Mouse (Mus musculus) MEL (cell line): Measurements from ENCODE around the gene Snrpf. TPM values are rescaled to one million over a fixed set of nuclear protein-coding genes. Genes with fewer than 3 reads are reported as not detected.

ENCODE experiments used
- DNase-seq: peaks from one replicate; pipeline ENCODE4 v3.0.0; 2011; ENCODE audit warnings: low read depth, low spot score
- H3K27ac ChIP-seq: 2 replicates; pipeline ENCODE4 v1.5.1; 2012; ENCODE audit warnings: low read depth, mild to moderate bottlenecking, control low read depth, low read length, moderate library complexity; ENCODE audit not compliant: control insufficient read depth
- H3K27me3 ChIP-seq, 2 experiments: fragments of 150-350 bp in 1 of 2; sonication (generic) in 1 of 2; 2 replicates each; pipeline ENCODE4 v1.6.1; 2012; ENCODE audit warnings: low read length in 2 of 2, mild to moderate bottlenecking in 2 of 2, improper control_type of control experiment in 1 of 2, moderate library complexity in 1 of 2; ENCODE audit not compliant: insufficient read depth in 2 of 2, control insufficient read depth in 1 of 2
- H3K36me3 ChIP-seq, 2 experiments: 2 replicates each; pipeline ENCODE4 v1.6.1; 2012 to 2014; ENCODE audit warnings: low read length in 2 of 2, improper control_type of control experiment in 1 of 2, inconsistent platforms in 1 of 2, mild to moderate bottlenecking in 1 of 2; ENCODE audit not compliant: insufficient read depth in 2 of 2, control insufficient read depth in 1 of 2
- H3K4me1 ChIP-seq, 2 experiments: fragments of 150-350 bp in 1 of 2; sonication (generic) in 1 of 2; 2 replicates each; pipeline ENCODE4 v1.6.1; 2012; ENCODE audit warnings: low read length in 2 of 2, improper control_type of control experiment in 1 of 2, mild to moderate bottlenecking in 1 of 2; ENCODE audit not compliant: insufficient read depth in 2 of 2, control insufficient read depth in 1 of 2
- H3K4me3 ChIP-seq, 2 experiments: fragments of 150-350 bp in 1 of 2; sonication (generic) in 1 of 2; 2 replicates each; pipeline ENCODE4 v1.5.1; 2012; ENCODE audit warnings: low read depth in 2 of 2, low read length in 2 of 2, mild to moderate bottlenecking in 2 of 2, moderate library complexity in 2 of 2, control low read depth in 1 of 2, improper control_type of control experiment in 1 of 2; ENCODE audit not compliant: control insufficient read depth in 1 of 2, insufficient read depth in 1 of 2
- H3K79me2 ChIP-seq: 2 replicates; pipeline ENCODE4 v1.6.1; 2012; ENCODE audit warnings: mild to moderate bottlenecking, low read length, moderate library complexity; ENCODE audit not compliant: control insufficient read depth, poor library complexity, insufficient read depth
- H3K9ac ChIP-seq: 2 replicates; pipeline ENCODE4 v1.6.1; 2012; ENCODE audit warnings: low read depth, mild to moderate bottlenecking, control low read depth, low read length, moderate library complexity; ENCODE audit not compliant: control insufficient read depth, poor library complexity, severe bottlenecking
- H3K9me3 ChIP-seq: fragments of 150-350 bp; sonication (generic); replicated peaks from 2 replicates; pipeline ENCODE4 v1.6.1; 2012; ENCODE audit warnings: mild to moderate bottlenecking, low read length, improper control_type of control experiment, moderate library complexity; ENCODE audit not compliant: insufficient read depth
- CHD1 ChIP-seq: IDR thresholded peaks from 2 replicates; pipeline ENCODE4 v1.6.1; 2012; ENCODE audit warnings: low read depth, mild to moderate bottlenecking, inconsistent platforms, low read length, improper control_type of control experiment
- CHD2 ChIP-seq: IDR thresholded peaks from 2 replicates; pipeline ENCODE4 v1.6.1; 2011; ENCODE audit warnings: low read length, improper control_type of control experiment
- E2F4 ChIP-seq: IDR thresholded peaks from 2 replicates; pipeline ENCODE4 v1.6.1; 2011; ENCODE audit warnings: low read depth, low read length, improper control_type of control experiment, borderline replicate concordance
- ELF1 ChIP-seq: IDR thresholded peaks from 2 replicates; pipeline ENCODE4 v1.6.1; 2014; ENCODE audit warnings: low read depth, mild to moderate bottlenecking, inconsistent platforms, low read length, improper control_type of control experiment, moderate library complexity
- EP300 ChIP-seq, 2 experiments: IDR thresholded peaks; 2 replicates each; pipeline ENCODE4 v1.6.1; 2011; ENCODE audit warnings: improper control_type of control experiment in 2 of 2, low read length in 2 of 2, low read depth in 1 of 2, mild to moderate bottlenecking in 1 of 2
- ETS1 ChIP-seq: IDR thresholded peaks from 2 replicates; pipeline ENCODE4 v1.6.1; 2012; ENCODE audit warnings: low read depth, mild to moderate bottlenecking, inconsistent platforms, low read length, improper control_type of control experiment, moderate library complexity
- HCFC1 ChIP-seq: IDR thresholded peaks from 2 replicates; pipeline ENCODE4 v1.6.1; 2012; ENCODE audit warnings: low read depth, mild to moderate bottlenecking, inconsistent platforms, low read length, improper control_type of control experiment, moderate library complexity
- KAT2A ChIP-seq: conservative IDR thresholded peaks from 2 replicates; pipeline ENCODE4 v1.6.1; 2012; ENCODE audit warnings: low read depth, low read length, improper control_type of control experiment, inconsistent platforms
- MAFK ChIP-seq: IDR thresholded peaks from 2 replicates; pipeline ENCODE4 v1.6.1; 2011; ENCODE audit warnings: low read depth, mild to moderate bottlenecking, low read length, improper control_type of control experiment, borderline replicate concordance
- MEF2A ChIP-seq: IDR thresholded peaks from 2 replicates; pipeline ENCODE4 v1.6.1; 2014; ENCODE audit warnings: low read depth, mild to moderate bottlenecking, inconsistent platforms, low read length, improper control_type of control experiment; ENCODE audit not compliant: poor library complexity, insufficient replicate concordance, severe bottlenecking; ENCODE audit errors: extremely low read depth
- MXI1 ChIP-seq: IDR thresholded peaks from 2 replicates; pipeline ENCODE4 v1.6.1; 2011; ENCODE audit warnings: mild to moderate bottlenecking, low read depth, low read length, improper control_type of control experiment
- MYB ChIP-seq: IDR thresholded peaks from 2 replicates; pipeline ENCODE4 v1.6.1; 2011; ENCODE audit warnings: mild to moderate bottlenecking, low read depth, low read length, improper control_type of control experiment
- MYC ChIP-seq: IDR thresholded peaks from 2 replicates; pipeline ENCODE4 v1.6.1; 2011; ENCODE audit warnings: low read depth, mild to moderate bottlenecking, low read length, improper control_type of control experiment, moderate library complexity
- NELFE ChIP-seq: IDR thresholded peaks from 2 replicates; pipeline ENCODE4 v1.6.1; 2011; ENCODE audit warnings: low read depth, low read length, improper control_type of control experiment
- NRF1 ChIP-seq: IDR thresholded peaks from 2 replicates; pipeline ENCODE4 v1.6.1; 2014; ENCODE audit warnings: low read depth, mild to moderate bottlenecking, inconsistent platforms, low read length, improper control_type of control experiment, moderate library complexity; ENCODE audit not compliant: poor library complexity, insufficient read depth, severe bottlenecking
- POLR2A ChIP-seq, 2 experiments: IDR thresholded peaks; 2 replicates each; pipeline ENCODE4 v1.6.1; 2011 to 2012; ENCODE audit warnings: low read length in 2 of 2, mild to moderate bottlenecking in 2 of 2, control low read depth in 1 of 2, improper control_type of control experiment in 1 of 2, low read depth in 1 of 2, moderate library complexity in 1 of 2; ENCODE audit not compliant: control insufficient read depth in 1 of 2, insufficient read depth in 1 of 2, poor library complexity in 1 of 2
- RCOR1 ChIP-seq: IDR thresholded peaks from 2 replicates; pipeline ENCODE4 v1.6.1; 2012; ENCODE audit warnings: low read depth, mild to moderate bottlenecking, inconsistent platforms, low read length, improper control_type of control experiment
- SMC3 ChIP-seq: IDR thresholded peaks from 2 replicates; pipeline ENCODE4 v1.6.1; 2011; ENCODE audit warnings: low read depth, low read length, improper control_type of control experiment
- TAL1 ChIP-seq: IDR thresholded peaks from 2 replicates; pipeline ENCODE4 v1.6.1; 2012; ENCODE audit warnings: mild to moderate bottlenecking, inconsistent platforms, low read length, moderate library complexity, mixed read lengths
- UBTF ChIP-seq: IDR thresholded peaks from 2 replicates; pipeline ENCODE4 v1.6.1; 2012; ENCODE audit warnings: low read depth, mild to moderate bottlenecking, inconsistent platforms, low read length, improper control_type of control experiment, moderate library complexity, borderline replicate concordance; ENCODE audit not compliant: insufficient read depth
- USF1 ChIP-seq: IDR thresholded peaks from 2 replicates; pipeline ENCODE4 v1.6.1; 2014; ENCODE audit warnings: low read depth, mild to moderate bottlenecking, inconsistent platforms, low read length, improper control_type of control experiment, moderate library complexity
- ZKSCAN1 ChIP-seq: IDR thresholded peaks from 2 replicates; pipeline ENCODE4 v1.6.1; 2012; ENCODE audit warnings: low read depth, mild to moderate bottlenecking, inconsistent platforms, low read length, improper control_type of control experiment, moderate library complexity
- ZMIZ1 ChIP-seq: IDR thresholded peaks from 2 replicates; pipeline ENCODE4 v1.6.1; 2012; ENCODE audit warnings: low read depth, mild to moderate bottlenecking, inconsistent platforms, low read length, improper control_type of control experiment, moderate library complexity
- polyA plus RNA-seq, 2 experiments: library from polyadenylated mRNA; stranded (reverse) in 1 of 2; unstranded in 1 of 2; fragments of >175 nt in 1 of 2; fragments of >200 nt in 1 of 2; gene quantifications; 2 replicates each; pipeline versions ENCODE4 v1.2.1 to v1.2.4; 2012; ENCODE audit warnings: low replicate concordance in 2 of 2, low read depth in 1 of 2; ENCODE audit not compliant: insufficient read length in 2 of 2, insufficient read depth in 1 of 2, missing spikeins in 1 of 2
- total RNA-seq: library from RNA; depleted of rRNA; stranded (reverse); fragments of 300-350 nt; gene quantifications from 2 replicates; pipeline ENCODE4 v1.2.3, GENCODE M21; 2012

Gene Snrpf
- total and polyA plus RNA-seq, 3 experiments: 91.5 to 150 TPM; not detected in 1

DNA sequence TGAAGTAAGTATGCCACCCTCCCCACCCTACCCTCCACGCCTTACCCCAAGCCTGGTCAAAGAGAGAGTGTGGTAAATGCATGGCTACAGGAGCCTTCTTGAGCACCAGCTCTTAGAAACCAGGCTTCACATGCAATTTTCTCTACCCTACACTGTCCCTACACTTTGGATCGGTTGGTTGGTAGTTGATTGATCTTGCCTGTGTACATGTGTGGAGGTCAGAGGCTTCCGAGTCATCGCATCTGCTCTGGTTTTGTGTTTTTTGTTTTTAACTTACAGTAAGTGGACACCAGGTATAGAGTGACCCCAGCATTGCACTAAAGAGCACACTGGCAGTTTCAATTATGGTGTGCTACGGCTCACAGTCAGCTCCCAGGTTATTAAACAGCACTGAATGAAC is 45.3 kb downstream of the Snrpf start:
- Histone ChIP-seq H3K27ac (no peak overlapping the region), H3K27me3 (no peaks in the 10 kb centered on the region), H3K9me3 (no peaks in the 10 kb centered on the region), H3K9ac (no peak overlapping the region), H3K4me1 (peaks cover 0 to 6% of the 10 kb centered on the region in 2 experiments; a peak in 3 of 4 replicates), H3K36me3 (peaks cover 0 to 4% of the 10 kb centered on the region in 2 experiments; a peak in 2 of 4 replicates), H3K4me3 (no peak overlapping the region), H3K79me2 (no peaks in the 10 kb centered on the region)
- DNase-seq: no peak
- no peak for TF ChIP-seq KAT2A
- TF ChIP-seq E2F4: no peak
- no peak for TF ChIP-seq POLR2A (IDR thresholded peaks at IDR 0.05; ENCODE audit: control insufficient read depth in 1 of 2, insufficient read depth in 1 of 2, low read depth in 1 of 2, low read length in 2 of 2, poor library complexity in 1 of 2)
- no peak for TF ChIP-seq NELFE
- no peak for TF ChIP-seq ZMIZ1
- no peak for TF ChIP-seq NRF1
- TF ChIP-seq CHD2: no peak
- no peak for TF ChIP-seq EP300 (IDR thresholded peaks at IDR 0.05; ENCODE audit: low read depth in 1 of 2, low read length in 2 of 2)
- TF ChIP-seq RCOR1: no peak
- TF ChIP-seq ETS1: no peak
- TF ChIP-seq MYB: no peak
- no peak for TF ChIP-seq SMC3

DNA sequence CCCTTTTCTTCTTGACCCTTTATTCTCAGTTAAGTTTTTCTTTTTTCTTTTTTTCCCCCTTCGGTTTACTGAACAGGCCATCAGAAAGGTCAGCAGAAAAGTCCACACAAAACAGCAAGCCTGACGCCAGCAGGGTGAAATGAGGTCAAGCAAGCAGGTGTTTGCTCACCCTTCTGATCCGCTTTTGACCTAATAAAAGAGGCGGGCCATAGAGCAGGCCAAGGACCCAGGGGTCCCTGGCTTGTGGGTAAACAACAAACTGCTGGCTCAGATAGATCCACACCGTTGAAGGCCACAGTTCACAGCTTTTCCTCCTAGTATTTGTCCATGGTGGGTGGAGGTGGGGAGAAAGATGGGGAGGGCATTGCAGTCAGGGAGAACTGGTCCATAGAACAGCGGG is 46.3 kb downstream of the Snrpf start:
- TF ChIP-seq HCFC1: no peak
- TF ChIP-seq ZKSCAN1: no peak
- TF ChIP-seq CHD1: no peak
- no peak for TF ChIP-seq MAFK
- TF ChIP-seq ELF1: no peak
- no peak for TF ChIP-seq RCOR1
- no peak for TF ChIP-seq TAL1
- no peak for TF ChIP-seq EP300 (IDR thresholded peaks at IDR 0.05; ENCODE audit: low read depth in 1 of 2, low read length in 2 of 2)
- TF ChIP-seq UBTF: no peak
- TF ChIP-seq E2F4: no peak
- no peak for TF ChIP-seq MYC
- TF ChIP-seq CHD2: no peak
- TF ChIP-seq SMC3: no peak
- no peak for TF ChIP-seq ZMIZ1
- no peak for TF ChIP-seq USF1
- no peak for TF ChIP-seq MYB
- TF ChIP-seq MXI1: no peak
- TF ChIP-seq MEF2A: no peak
- no peak overlapping the region for H3K9ac ChIP-seq
- no peak overlapping the region for H3K27ac ChIP-seq

More for the DNA sequence above, 46.3 kb downstream of the Snrpf start:
- Histone ChIP-seq H3K27me3 (peaks cover 2 to 4% of the 10 kb centered on the region in 2 experiments; a peak in 3 of 4 replicates), H3K79me2 (no peaks in the 10 kb centered on the region), H3K4me3 (no peak overlapping the region), H3K9me3 (no peaks in the 10 kb centered on the region), H3K36me3 (peaks cover 0 to 4% of the 10 kb centered on the region in 2 experiments; a peak in 2 of 4 replicates), H3K4me1 (peaks cover 0 to 6% of the 10 kb centered on the region in 2 experiments; a peak in 3 of 4 replicates)
- DNase-seq: no peak
